Mouse (Mus musculus): ENCODE measurements around the gene Gm8374.
"Not testable (repeated sequence)": the region's sequence is repeated elsewhere in the genome, so short reads cannot be mapped to it uniquely, and the experiment has no call there.

Gene Gm8374

DNA sequence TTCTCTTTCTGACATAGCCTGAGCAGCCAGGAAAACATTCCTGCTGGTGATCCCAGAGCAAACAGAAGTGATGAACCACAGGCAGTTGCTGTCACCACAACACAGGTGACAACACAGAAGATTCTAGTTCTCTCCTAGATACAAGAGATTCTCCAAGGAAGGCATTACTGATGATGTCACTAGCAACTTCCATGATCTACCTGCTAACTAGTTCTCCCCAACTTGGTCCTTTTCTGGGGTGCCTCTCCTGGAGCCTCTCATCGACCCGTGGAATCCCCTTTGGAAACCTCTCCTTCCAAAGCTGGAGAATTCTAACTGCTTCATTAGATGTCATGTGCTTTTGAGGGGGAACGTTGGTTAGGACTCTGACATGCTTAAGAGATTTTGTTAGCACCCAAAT is at the start of gene Gm8374:
Gm8374 (minus strand) TSS at position 101 of the 400 bp plus-strand sequence.
- not testable (repeated sequence) for DNase-seq (ENCODE audit: low spot score in 2 of 2)

DNA sequence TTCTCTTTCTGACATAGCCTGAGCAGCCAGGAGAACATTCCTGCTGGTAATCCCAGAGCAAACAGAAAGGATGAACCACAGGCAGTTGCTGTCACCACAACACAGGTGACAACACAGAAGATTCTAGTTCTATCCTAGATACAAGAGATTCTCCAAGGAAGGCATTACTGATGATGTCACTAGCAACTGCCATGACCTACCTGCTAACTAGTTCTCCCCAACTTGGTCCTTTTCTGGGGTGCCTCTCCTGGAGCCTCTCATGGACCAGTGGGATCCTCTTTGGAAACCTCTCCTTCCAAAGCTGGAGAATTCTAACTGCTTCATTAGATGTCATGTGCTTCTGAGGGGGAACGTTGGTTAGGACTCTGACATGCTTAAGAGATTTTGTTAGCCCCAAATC is 32.6 kb downstream of the Gm8374 start, which contains the start of gene Gm5797:
Gm5797 (minus strand) TSS at position 101 of the 400 bp plus-strand sequence.
- not testable (repeated sequence) for DNase-seq (ENCODE audit: low spot score in 2 of 2)

- peak in 1 of 2 experiments; percentile 3 for DNase-seq (ENCODE audit: low spot score in 2 of 2)
Measured at GRCm38 (mm10) chr14:7315093-7315492, 49.8 kb downstream of the Gm8374 start.

DNA sequence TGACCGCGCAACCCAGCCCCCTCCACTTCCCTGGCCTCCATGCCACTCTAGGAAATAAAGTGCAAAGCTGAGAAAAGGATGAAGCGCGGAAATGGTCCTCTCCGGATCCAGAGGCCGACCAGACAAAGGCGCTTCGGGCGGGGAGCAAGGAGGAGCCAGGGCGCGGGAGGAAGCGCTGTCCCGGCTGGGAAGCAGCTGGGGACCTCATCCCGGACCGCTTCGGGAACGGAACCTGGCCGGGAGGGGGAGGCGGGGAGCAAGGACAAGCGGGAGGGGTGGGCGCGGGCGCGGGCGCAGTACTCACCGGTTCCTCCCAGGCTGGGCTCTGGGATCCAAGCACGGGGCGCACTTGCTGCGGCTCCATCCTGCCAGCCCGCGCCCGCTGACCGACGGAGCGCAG is 50.3 kb downstream of the Gm8374 start, which contains the start of gene Gm3739:
Gm3739 (minus strand) TSS at position 389 of the 400 bp plus-strand sequence.
- peak in 1 of 2 experiments; percentile 7 for DNase-seq (ENCODE audit: low spot score in 2 of 2)
